Mouse (Mus musculus): ENCODE data around the gene Triobp. TPM values are rescaled to one million over a fixed set of nuclear protein-coding genes. Genes with fewer than 3 reads are reported as not detected.
"Not testable (repeated sequence)": the region's sequence is repeated elsewhere in the genome, so short reads cannot be mapped to it uniquely, and the experiment has no call there.

Triobp gene
- polyA plus RNA-seq, 2 experiments from 2014 or later, result 15.6 to 20.0 TPM

GRCm38 (mm10) chr15:79031908-79032307 lies 84.4 kb downstream of the Triobp start:
- not testable (repeated sequence) for ATAC-seq

GRCm38 (mm10) chr15:79037913-79038328 lies 90.4 kb downstream of the Triobp start:
- ATAC-seq, result no peak

GRCm38 (mm10) chr15:79038331-79038730 lies 90.8 kb downstream of the Triobp start:
- no peak for ATAC-seq

DNA sequence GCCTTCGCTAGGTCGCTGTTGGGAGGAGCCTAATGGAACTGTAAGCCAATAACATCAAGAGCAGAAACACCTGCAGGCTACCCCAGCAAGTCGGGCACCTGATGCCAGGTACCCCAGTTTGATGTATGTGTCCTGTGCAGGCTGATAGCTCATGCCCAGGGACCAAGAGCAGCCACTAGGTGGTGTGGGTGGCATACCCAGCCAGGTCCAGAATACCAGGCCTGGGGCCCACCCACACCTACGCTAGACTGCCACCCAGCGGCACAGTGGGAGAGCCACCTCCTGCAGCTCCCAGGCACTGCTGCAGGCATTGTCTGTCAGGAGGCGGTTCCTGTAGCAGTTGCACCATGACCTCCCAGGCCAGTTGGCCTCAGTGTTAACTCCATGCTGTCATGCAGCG lies 91.3 kb downstream of the Triobp start:
- ATAC-seq, result peak; percentile 92

DNA sequence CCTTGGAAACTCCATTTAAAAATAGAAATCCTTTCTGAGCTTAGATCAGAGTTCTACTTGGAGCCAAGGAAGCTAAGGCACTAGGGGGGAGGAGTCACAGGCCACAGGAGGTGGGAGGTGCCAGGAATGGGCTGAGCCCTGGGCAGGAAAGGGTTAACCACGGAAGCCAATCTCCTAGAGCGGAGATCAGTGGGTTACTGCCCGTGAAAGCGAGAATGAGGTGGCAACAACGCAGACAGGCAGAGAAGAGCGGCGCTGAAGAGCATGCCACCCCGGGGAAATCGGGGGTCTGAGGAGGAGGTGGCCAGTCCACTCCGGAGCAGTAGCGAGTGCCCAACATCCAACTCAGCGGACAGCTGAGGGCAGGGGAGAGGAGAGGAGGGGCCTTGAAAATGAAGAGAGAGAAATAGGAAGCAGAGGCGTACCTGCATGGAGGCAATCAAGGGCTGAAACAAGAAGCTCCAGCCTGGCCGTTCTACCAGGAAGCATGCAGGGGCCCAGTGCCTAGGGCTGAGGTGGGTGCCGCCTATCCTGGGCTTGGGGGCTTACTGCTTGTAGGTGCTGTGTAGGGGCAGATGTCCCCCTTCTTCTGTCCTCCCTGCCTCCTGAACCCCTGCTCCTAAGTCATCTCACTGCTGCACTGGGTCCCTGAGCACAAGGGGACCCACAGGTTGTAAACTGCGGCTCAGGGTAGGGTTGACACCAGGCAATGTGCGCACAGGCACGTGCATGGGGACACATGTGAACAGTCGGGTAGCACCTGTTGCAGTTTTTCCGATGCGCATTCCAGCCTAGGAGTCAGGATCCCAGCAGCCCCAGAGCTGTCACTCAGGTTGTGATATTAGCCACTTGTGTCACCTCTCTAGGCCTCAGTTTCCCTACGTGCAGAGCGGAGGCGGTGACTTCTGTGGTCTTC lies 93.2 kb downstream of the Triobp start:
- peak; percentile 32 for ATAC-seq

DNA sequence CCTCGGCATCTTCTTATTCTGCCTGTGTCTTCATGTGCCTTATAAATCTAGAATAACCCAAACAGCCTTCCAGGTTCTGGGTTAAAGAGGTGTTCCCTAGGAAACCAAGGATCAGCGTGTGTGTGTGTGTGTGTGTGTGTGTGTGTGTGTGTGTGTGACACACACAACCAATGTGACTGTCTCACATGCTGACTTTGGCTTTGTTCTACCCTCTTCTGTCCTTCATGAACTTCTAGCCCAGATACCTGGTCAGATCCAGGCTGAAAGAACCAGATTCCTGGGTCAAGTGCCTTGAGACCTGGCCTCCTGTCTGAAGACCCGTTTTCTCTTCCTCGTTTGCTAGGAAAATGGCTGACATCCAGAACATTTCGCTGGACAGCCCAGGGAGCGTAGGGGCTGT lies 94.1 kb downstream of the Triobp start, which contains the start of gene Galr3:
TSS of gene Galr3 (plus strand) at position 301 of the 400 bp plus-strand sequence.
- no peak for ATAC-seq

GRCm38 (mm10) chr15:79042721-79043491 lies 95.4 kb downstream of the Triobp start:
- ATAC-seq, result no peak

- no peak for ATAC-seq
Measured at GRCm38 (mm10) chr15:79044837-79045236, 97.3 kb downstream of the Triobp start.

- ATAC-seq, result no peak
Measured at GRCm38 (mm10) chr15:79048186-79048585, 100.7 kb downstream of the Triobp start.

DNA sequence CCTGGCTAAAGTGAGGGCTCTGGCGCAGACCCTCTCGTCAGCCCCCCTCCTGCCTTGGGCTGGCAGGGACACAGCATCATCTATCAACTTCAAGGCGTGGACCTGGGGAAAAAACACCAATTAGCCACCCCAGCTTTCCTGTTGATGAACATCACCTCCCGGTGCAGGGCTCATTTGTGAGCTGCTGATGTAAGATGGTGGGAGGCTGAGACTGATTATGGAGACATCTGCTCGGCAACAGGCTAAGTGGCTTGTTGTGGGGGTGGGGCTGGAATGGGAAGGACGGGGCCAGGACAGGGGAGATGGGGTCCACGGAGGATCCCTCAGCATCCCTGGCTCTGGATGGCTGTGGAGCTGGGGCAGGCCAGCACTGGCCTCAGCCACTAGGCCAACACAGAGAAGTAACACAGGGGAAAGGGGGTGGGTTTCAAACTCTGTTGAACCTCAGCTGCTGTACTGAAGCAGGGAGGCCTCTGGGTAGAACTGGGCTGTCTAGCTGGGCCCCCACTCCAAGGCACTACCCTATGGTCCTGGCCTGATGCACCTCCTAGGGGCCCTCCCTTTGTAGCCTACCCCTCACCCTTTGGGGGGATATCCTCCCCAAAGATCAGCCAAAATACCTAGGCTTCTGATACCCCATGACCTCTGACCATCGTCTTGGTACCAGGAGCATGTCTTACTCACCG lies 102.8 kb downstream of the Triobp start:
- ATAC-seq, result no peak

GRCm38 (mm10) chr15:79050964-79051363 lies 103.4 kb downstream of the Triobp start:
- ATAC-seq, result no peak

DNA sequence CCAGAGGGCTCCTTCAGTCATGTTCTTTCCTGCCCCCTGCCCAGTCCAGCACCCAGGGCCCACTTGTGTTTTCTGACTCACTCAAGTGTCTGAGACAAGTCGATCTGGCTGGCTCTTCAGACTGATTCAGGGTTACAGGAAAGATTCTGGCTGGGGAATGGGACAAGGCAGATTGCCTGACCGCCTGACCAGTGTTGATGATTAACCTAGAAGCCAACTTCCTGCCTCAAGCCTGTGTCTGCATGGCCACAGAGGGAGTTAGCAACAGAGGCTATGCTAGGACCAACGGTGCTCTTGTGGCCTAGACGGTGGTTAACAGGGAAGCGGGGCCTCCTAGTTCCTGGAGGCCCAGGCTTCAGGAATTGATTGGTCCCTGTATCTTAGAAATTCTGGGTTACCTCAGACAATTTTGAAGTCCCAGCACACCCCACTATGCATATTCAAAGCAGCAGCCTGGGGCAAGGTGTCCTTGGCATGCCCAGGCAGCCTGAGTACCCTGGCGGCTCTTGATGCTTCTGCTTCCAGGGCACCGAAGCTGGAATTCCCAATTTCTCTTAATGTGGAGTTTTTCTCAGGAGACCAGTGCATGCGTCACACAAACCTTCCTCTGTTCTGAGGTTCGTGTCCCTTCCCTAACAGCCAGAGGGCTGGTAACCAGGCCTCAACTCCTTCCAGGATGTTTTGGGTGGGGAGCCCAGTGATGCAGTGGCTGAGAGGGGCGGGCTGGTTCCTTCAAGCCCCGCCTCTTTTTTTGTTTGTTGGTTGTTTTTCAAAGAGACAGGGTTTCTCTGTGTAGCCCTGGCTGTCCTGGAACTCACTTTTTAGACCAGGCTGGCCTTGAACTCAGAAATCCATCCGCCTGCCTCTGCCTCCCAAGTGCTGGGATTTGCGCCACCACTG lies 104.2 kb downstream of the Triobp start:
- no peak for ATAC-seq

- ATAC-seq, result no peak
Measured at GRCm38 (mm10) chr15:79052366-79052765, 104.8 kb downstream of the Triobp start.

Other genes with a start within 250 kb of the Triobp start
- under 1 TPM in 1 of 2 experiments, not detected in 1; 0.10 TPM for gene Elfn2, start 229.0 kb upstream of the Triobp start, polyA plus RNA-seq (2017; shearing (Covaris generic))
- 100 to 1,000 TPM in 1 of 2 experiments, 10 to 100 TPM in 1; 61.3 to 136 TPM for gene Mfng, start 174.2 kb upstream of the Triobp start, polyA plus RNA-seq (2017; shearing (Covaris generic))
- gene Card10, start 144.7 kb upstream of the Triobp start, polyA plus RNA-seq (2017; shearing (Covaris generic)), result not detected
- not detected for gene Cdc42ep1, start 105.1 kb upstream of the Triobp start, polyA plus RNA-seq (2017; shearing (Covaris generic))
- not detected for gene Lgals2, start 92.2 kb upstream of the Triobp start, polyA plus RNA-seq (2017; shearing (Covaris generic))
- gene Gga1, start 70.5 kb upstream of the Triobp start, polyA plus RNA-seq (2017; shearing (Covaris generic)), result 10 to 100 TPM; 14.3 to 17.1 TPM
- gene Gm49510, start 48.1 kb upstream of the Triobp start, polyA plus RNA-seq (2017; shearing (Covaris generic)), result not detected
- gene Sh3bp1, start 48.0 kb upstream of the Triobp start, polyA plus RNA-seq (2017; shearing (Covaris generic)), result 10 to 100 TPM; 49.5 to 59.0 TPM
- 1 to 10 TPM; 2.3 to 2.7 TPM for gene Pdxp, start 33.8 kb upstream of the Triobp start, polyA plus RNA-seq (2017; shearing (Covaris generic))
- gene Lgals1, start 21.0 kb upstream of the Triobp start, polyA plus RNA-seq (2017; shearing (Covaris generic)), result 100 to 1,000 TPM; 366 to 481 TPM
- gene Nol12, start 12.8 kb upstream of the Triobp start, polyA plus RNA-seq (2017; shearing (Covaris generic)), result 10 to 100 TPM; 45.5 to 46.5 TPM
- 10 to 100 TPM; 20.7 to 33.3 TPM for gene H1f0, start 80.7 kb downstream of the Triobp start, polyA plus RNA-seq (2017; shearing (Covaris generic))
- not detected for gene Galr3, start 94.2 kb downstream of the Triobp start, polyA plus RNA-seq (2017; shearing (Covaris generic))
- 1 to 10 TPM; 3.5 to 9.6 TPM for gene Ankrd54, start 115.2 kb downstream of the Triobp start, polyA plus RNA-seq (2017; shearing (Covaris generic))
- gene Eif3l, start 127.5 kb downstream of the Triobp start, polyA plus RNA-seq (2017; shearing (Covaris generic)), result 100 to 1,000 TPM; 224 to 263 TPM
- gene Micall1, start 161.2 kb downstream of the Triobp start, polyA plus RNA-seq (2017; shearing (Covaris generic)), result 10 to 100 TPM; 11.8 to 22.1 TPM
- gene Polr2f, start 193.3 kb downstream of the Triobp start, polyA plus RNA-seq (2017; shearing (Covaris generic)), result 100 to 1,000 TPM in 1 of 2 experiments, 10 to 100 TPM in 1; 92.3 to 119 TPM
- 10 to 100 TPM in 1 of 2 experiments, 1 to 10 TPM in 1; 4.1 to 10.1 TPM for gene 1700088E04Rik, start 193.5 kb downstream of the Triobp start, polyA plus RNA-seq (2017; shearing (Covaris generic))
- gene Sox10, start 217.5 kb downstream of the Triobp start, polyA plus RNA-seq (2017; shearing (Covaris generic)), result not detected

Measured in CD4-positive, CD25-positive, alpha-beta regulatory T cell, adult 4 months (primary cell).